Comparison of ENCODE assay signal across 24 mouse cellular contexts in the genomic region with DNA sequence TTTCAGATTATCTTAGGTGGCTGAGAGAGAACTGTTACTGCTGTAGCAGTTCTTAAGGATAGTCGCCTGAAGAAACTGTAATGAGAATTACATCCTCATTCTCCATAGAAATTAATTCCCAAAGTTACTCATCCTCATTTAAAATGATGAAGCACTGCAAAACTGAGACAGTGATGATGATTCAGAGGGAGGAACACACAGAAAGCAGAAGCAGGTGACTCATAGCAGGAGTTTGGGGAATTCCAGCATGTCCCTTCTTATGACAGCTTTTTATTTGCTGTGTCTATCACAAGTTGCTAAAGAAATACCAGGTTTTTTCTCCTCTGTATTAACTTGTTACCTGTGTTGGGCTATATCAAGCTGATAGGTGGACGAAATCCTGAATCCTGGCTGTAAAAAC.
DNase-seq lines count a peak whose midpoint lies in the region; ATAC-seq lines count a peak whose summit lies in the region.
"Had no signal": no experiment of that assay in that cellular context is flagged by ENCODE, and none has a peak within 500 bp of the region (broad histone marks: within the 10 kb centered on the region; RNA-seq: fewer than 3 reads in every experiment).

No protein-coding gene starts in this region.

- no peaks in the 10 kb centered on the region for H3K4me1 ChIP-seq in neural tube, embryonic 15.5 days
- H3K4me1 ChIP-seq in heart, embryonic 11.5 days (ENCODE audit: control insufficient read depth, insufficient read depth, low read length): no peaks in the 10 kb centered on the region
- H3K4me1 ChIP-seq: embryonic facial prominence, embryonic 15.5 days; forebrain, embryonic 10.5 days; heart, embryonic 12.5 days; hindbrain, embryonic 10.5 days; intestine, embryonic 15.5 days had no signal

- intact Hi-C loops in left cerebral cortex, postnatal 25 days (cut with DNase I): no loop called here
- intact Hi-C loops in left cerebral cortex, postnatal 14 days (cut with DNase I): no loop called here

- DNase-seq in left cerebral cortex, postnatal 25 days (ENCODE audit: low spot score in 2 of 2): peak; percentile 4 to 35
- no peak for DNase-seq in left cerebral cortex, postnatal 14 days (ENCODE audit: low spot score in 2 of 2)
- DNase-seq in A20 (ENCODE audit: low read depth, low spot score): peak; percentile 67
- peak; percentile 9 for DNase-seq in MN1 (ENCODE audit: low spot score)
- peak; percentile 76 for DNase-seq in brain, adult 2 months (ENCODE audit: low read depth, low spot score)
- no peak for DNase-seq in heart, adult 8-10 months (ENCODE audit: low spot score)
- DNase-seq: adrenal gland, postnatal 14 days; B cell, adult 2 months; cerebellum, adult 2 months; cerebellum, postnatal 14 days; embryo, embryonic 11 days; gastrocnemius, postnatal 10 days; heart, adult 18-20 months had no signal

- H3K27ac ChIP-seq in neural tube, embryonic 15.5 days (replicated peaks): no peak overlapping the region
- H3K27ac ChIP-seq in heart, embryonic 11.5 days (ENCODE audit: low read depth, low read length): no peak overlapping the region
- H3K27ac ChIP-seq: embryonic facial prominence, embryonic 15.5 days; forebrain, embryonic 10.5 days; hindbrain, embryonic 10.5 days; hindbrain, embryonic 14.5 days; intestine, embryonic 15.5 days had no signal

- no peaks in the 10 kb centered on the region for H3K36me3 ChIP-seq in neural tube, embryonic 15.5 days
- H3K36me3 ChIP-seq in heart, embryonic 11.5 days (ENCODE audit: control insufficient read depth, insufficient read depth, low read length): no peaks in the 10 kb centered on the region
- H3K36me3 ChIP-seq: embryonic facial prominence, embryonic 15.5 days; forebrain, embryonic 10.5 days; heart, embryonic 12.5 days; hindbrain, embryonic 10.5 days; intestine, embryonic 15.5 days had no signal

- H3K9ac ChIP-seq in neural tube, embryonic 15.5 days (replicated peaks): no peak overlapping the region
- no peak overlapping the region for H3K9ac ChIP-seq in heart, embryonic 11.5 days (ENCODE audit: low read depth, low read length)
- H3K9ac ChIP-seq: embryonic facial prominence, embryonic 15.5 days; heart, embryonic 12.5 days; hindbrain, embryonic 14.5 days; intestine, embryonic 15.5 days had no signal

- no peaks in the 10 kb centered on the region for H3K9me3 ChIP-seq in neural tube, embryonic 15.5 days (replicated peaks)
- no peaks in the 10 kb centered on the region for H3K9me3 ChIP-seq in heart, embryonic 11.5 days (replicated peaks; ENCODE audit: control insufficient read depth, low read length)
- H3K9me3 ChIP-seq: intestine, embryonic 15.5 days had no signal

- H3K4me2 ChIP-seq in neural tube, embryonic 15.5 days: no peak overlapping the region
- no peak overlapping the region for H3K4me2 ChIP-seq in heart, embryonic 11.5 days
- H3K4me2 ChIP-seq: embryonic facial prominence, embryonic 15.5 days; heart, embryonic 12.5 days; hindbrain, embryonic 14.5 days; intestine, embryonic 15.5 days had no signal

- no peak for ATAC-seq in neural tube, embryonic 15.5 days (ENCODE audit: low FRiP score)
- no peak for ATAC-seq in heart, embryonic 11.5 days (replicated peaks; ENCODE audit: insufficient number of reproducible peaks, low FRiP score, low TSS enrichment)
- ATAC-seq: activated CD4-positive, CD25-positive, alpha-beta regulatory T cell, adult 4 months; forebrain, embryonic 14.5 days; intestine, embryonic 15.5 days had no signal

- no peaks in the 10 kb centered on the region for H3K27me3 ChIP-seq in neural tube, embryonic 15.5 days (replicated peaks)
- H3K27me3 ChIP-seq in heart, embryonic 11.5 days (ENCODE audit: control insufficient read depth, insufficient read depth, low read length): no peaks in the 10 kb centered on the region
- H3K27me3 ChIP-seq: embryonic facial prominence, embryonic 15.5 days; heart, embryonic 12.5 days; intestine, embryonic 15.5 days had no signal

- H3K4me3 ChIP-seq in neural tube, embryonic 15.5 days (replicated peaks): no peak overlapping the region
- H3K4me3 ChIP-seq in heart, embryonic 11.5 days (ENCODE audit: low read depth, low read length): no peak overlapping the region
- H3K4me3 ChIP-seq: embryonic facial prominence, embryonic 15.5 days; erythroblast, embryonic 14.5 days; forebrain, embryonic 10.5 days; heart, embryonic 12.5 days; hindbrain, embryonic 10.5 days; intestine, embryonic 15.5 days had no signal

- 67% methylated on average over 2 of the region's 2 CpGs for WGBS in neural tube, embryonic 15.5 days
- 67% methylated on average over 2 of the region's 2 CpGs for WGBS in heart, embryonic 11.5 days (ENCODE audit: insufficient replicate concordance)

Comparison
In these comparisons a context has a peak if more than half of its experiments do, and no peak if none do; other contexts are left out.
1. DNase-seq: peak in left cerebral cortex, postnatal 25 days (2 of 2), A20 (single experiment), MN1 (single experiment) and brain, adult 2 months (single experiment); none in left cerebral cortex, postnatal 14 days (0 of 2) and heart, adult 8-10 months (single experiment).